Mouse (Mus musculus) megakaryocyte-erythroid progenitor cell, adult 5-6 weeks (primary cell): ENCODE measurements at regions not wholly inside any gene's neighbourhood (a gene's known extent, or its start where the extent isn't known, plus 50 kb on each side); places are given as distances from the start of the nearest gene placed in this dataset.

Experiments used
- ATAC-seq: replicated peaks from 2 replicates; pipeline ENCODE4 v1.8.0; 2016; ENCODE audit warnings: mild to moderate bottlenecking, inconsistent platforms; ENCODE audit not compliant: severe bottlenecking, poor library complexity, low FRiP score, low TSS enrichment

GRCm38 (mm10) chr13:46129236-46129855 lies 144.2 kb upstream of the Stmnd1 start:
- no peak for ATAC-seq

- ATAC-seq = no peak
Measured at GRCm38 (mm10) chr13:46123446-46123845, 150.1 kb upstream of the Stmnd1 start.

GRCm38 (mm10) chr13:46116576-46116975 lies 151.8 kb upstream of the Atxn1 start:
- no peak for ATAC-seq

- no peak for ATAC-seq
Measured at GRCm38 (mm10) chr13:46104971-46105370, 140.2 kb upstream of the Atxn1 start.

GRCm38 (mm10) chr13:46098621-46099020 lies 133.8 kb upstream of the Atxn1 start:
- no peak for ATAC-seq

GRCm38 (mm10) chr13:46098131-46098530 lies 133.3 kb upstream of the Atxn1 start:
- no peak for ATAC-seq

GRCm38 (mm10) chr13:46096968-46097367 lies 132.2 kb upstream of the Atxn1 start:
- no peak for ATAC-seq

GRCm38 (mm10) chr13:46096416-46096815 lies 131.6 kb upstream of the Atxn1 start:
- ATAC-seq = no peak

GRCm38 (mm10) chr13:46092787-46093186 lies 128.0 kb upstream of the Atxn1 start:
- ATAC-seq = no peak

- ATAC-seq = no peak
Measured at GRCm38 (mm10) chr13:46091109-46091508, 126.3 kb upstream of the Atxn1 start.

- ATAC-seq = no peak
Measured at GRCm38 (mm10) chr13:46088237-46088636, 123.4 kb upstream of the Atxn1 start.

- ATAC-seq = no peak
Measured at GRCm38 (mm10) chr13:46087663-46088062, 122.9 kb upstream of the Atxn1 start.

- ATAC-seq = no peak
Measured at GRCm38 (mm10) chr13:46076879-46077278, 112.1 kb upstream of the Atxn1 start.

GRCm38 (mm10) chr13:46071670-46072069 lies 106.9 kb upstream of the Atxn1 start:
- no peak for ATAC-seq

GRCm38 (mm10) chr13:46069571-46069970 lies 104.8 kb upstream of the Atxn1 start:
- ATAC-seq = no peak

- no peak for ATAC-seq
Measured at GRCm38 (mm10) chr13:46062758-46063157, 98.0 kb upstream of the Atxn1 start.

GRCm38 (mm10) chr13:46059870-46060269 lies 95.1 kb upstream of the Atxn1 start:
- ATAC-seq = no peak

GRCm38 (mm10) chr13:46058862-46059261 lies 94.1 kb upstream of the Atxn1 start:
- peak; percentile 82 for ATAC-seq

GRCm38 (mm10) chr13:46058341-46058740 lies 93.5 kb upstream of the Atxn1 start:
- ATAC-seq = peak; percentile 77

- no peak for ATAC-seq
Measured at GRCm38 (mm10) chr13:46055410-46055809, 90.6 kb upstream of the Atxn1 start.

GRCm38 (mm10) chr13:46043568-46043967 lies 78.8 kb upstream of the Atxn1 start:
- no peak for ATAC-seq

- ATAC-seq = peak; percentile 74
Measured at GRCm38 (mm10) chr13:46043016-46043415, 78.2 kb upstream of the Atxn1 start.
